Mouse (Mus musculus): ENCODE measurements around the gene Cope. TPM values are rescaled to one million over a fixed set of nuclear protein-coding genes. Genes with fewer than 3 reads are reported as not detected.

Cope gene
- 1.3 TPM for polyA plus RNA-seq (2014; fragmentation: Illumina TruSeq; extraction: RNeasy Lipid Tissue Mini Kit (QIAGEN cat#74804); ENCODE audit: low read depth, low replicate concordance)

DNA sequence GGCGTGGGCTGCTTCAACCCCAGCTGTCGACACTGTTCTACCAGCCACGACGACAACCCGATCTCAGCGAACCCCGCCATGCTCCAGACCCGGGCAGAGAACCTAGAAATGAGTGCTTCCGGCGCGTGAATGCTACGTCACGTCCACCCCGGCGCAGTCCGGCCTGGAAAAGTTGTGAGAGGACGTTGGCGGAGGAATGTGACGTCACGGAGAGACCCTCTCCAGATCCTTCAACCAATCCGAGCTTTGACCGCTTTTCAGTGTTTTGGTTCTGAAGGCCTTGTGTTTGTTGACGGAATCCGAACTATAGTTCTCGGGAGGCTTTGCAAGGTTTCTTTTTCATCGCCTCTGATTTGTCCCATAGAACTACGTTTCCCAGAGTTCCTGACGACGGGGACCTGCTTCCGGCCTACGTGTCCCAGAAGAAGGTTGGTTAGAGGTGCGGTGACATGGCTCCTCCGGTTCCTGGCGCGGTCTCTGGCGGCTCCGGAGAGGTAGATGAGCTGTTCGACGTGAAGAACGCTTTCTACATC is at the start of gene Cope, which contains the start of gene Ddx49:
TSS of gene Cope (plus strand) at position 161 of the 533 bp plus-strand sequence.
TSS of gene Ddx49 (minus strand) at position 132 of the 533 bp plus-strand sequence.

DNA sequence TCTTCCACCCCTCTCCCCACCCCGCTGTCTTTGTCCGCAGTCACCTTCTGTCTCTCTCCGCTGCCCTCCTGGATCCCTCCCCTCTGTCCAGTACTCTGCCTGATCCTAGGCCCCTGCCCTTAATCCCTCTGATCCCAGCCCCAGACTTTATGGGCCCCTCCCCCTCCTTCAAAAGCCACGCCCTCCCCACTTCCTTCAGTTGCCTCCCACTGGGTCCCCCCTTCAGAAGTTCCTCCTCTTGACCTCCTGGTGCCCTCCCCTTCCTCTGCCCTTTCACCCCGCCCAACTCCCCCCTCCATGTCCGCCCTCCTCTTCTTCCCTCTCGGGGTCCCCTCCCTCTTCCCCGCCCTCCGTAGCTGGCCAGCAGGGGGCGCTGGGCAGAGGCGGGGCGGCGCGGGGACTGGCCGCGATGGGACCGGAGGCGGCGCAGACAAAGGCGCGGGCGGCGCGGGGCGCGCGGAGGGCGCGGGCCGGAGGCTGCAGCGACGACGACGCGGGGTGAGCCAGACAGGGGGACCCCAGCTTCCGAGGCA is 19.6 kb upstream of the Cope start, which contains the start of gene Homer3:
TSS of gene Homer3 (plus strand) at position 225 of the 533 bp plus-strand sequence.

DNA sequence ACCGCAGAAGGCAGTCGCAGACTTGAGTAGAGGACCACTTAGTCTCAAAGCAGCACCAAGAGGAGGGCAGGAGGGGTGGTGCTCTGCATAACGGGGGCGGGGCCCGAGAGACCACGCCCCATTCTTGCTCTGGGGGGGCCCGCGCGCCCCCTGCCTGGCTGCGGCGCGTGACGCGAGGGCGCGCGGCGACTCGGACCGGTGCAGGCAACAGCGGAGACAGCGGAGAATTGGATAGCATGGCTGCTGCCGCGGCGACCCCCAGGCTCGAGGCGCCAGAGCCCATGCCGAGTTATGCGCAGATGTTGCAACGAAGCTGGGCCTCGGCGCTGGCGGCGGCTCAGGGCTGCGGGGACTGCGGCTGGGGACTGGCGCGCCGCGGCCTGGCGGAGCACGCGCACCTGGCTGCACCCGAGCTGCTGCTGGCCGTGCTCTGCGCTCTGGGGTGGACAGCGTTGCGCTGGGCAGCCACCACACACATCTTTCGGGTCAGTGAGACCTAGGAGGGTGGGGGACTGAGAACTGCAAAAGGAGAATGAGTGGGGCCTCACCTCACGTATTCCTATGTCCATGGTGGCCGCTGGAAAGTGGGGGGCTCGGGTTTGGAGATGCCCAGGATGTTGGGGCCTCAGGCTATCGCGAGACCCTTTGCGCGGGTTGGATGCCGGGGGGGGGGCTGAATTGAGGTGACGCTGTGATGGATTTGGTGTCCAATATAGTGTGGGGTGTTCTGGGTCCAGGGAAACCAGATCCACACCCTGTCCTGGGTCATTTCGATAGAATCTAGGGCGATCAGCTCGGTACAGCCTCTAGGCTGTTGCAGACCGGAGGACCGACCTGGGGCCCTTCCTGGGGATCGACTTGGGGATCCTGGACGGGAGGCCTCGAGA is 13.5 kb downstream of the Cope start, which contains the start of gene Cers1:
TSS of gene Cers1 (plus strand) at position 152 of the 887 bp plus-strand sequence.

DNA sequence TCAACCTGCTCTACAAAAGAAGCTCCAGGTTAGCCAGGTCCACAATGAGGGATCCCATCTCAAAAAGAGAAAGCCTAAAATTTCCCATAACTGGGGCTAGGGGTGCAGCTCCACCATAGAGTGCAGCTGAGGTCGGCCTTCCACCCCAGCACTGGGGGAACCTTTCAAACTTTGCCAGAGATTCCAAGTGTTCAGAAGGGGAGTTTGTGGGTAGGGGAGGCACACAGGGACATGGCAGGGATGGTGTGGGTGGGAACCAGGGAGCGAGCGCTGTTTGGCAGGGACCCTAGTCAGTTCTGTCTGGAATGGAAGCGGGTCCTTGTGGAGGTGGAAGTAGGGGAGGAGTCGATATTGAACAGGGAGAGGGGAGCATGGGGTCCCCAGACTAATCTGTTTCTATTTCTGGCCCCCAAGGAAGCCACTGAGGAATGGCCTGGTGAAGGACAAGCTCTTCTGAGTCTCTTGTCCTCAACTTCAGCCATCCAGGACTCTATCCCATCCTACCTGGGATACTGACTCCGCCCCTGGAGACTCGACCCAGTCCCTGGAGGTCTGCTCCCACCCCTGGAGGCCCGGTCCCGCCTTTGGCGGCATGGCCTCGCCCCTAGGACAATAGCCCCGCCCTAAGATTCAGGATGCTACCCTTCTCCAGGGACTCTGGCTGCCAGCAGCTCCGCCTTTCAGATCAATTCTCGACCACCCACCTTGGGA is 27.0 kb downstream of the Cope start, which contains the start of gene Gdf1:
TSS of gene Gdf1 (plus strand) at position 694 of the 711 bp plus-strand sequence.

DNA sequence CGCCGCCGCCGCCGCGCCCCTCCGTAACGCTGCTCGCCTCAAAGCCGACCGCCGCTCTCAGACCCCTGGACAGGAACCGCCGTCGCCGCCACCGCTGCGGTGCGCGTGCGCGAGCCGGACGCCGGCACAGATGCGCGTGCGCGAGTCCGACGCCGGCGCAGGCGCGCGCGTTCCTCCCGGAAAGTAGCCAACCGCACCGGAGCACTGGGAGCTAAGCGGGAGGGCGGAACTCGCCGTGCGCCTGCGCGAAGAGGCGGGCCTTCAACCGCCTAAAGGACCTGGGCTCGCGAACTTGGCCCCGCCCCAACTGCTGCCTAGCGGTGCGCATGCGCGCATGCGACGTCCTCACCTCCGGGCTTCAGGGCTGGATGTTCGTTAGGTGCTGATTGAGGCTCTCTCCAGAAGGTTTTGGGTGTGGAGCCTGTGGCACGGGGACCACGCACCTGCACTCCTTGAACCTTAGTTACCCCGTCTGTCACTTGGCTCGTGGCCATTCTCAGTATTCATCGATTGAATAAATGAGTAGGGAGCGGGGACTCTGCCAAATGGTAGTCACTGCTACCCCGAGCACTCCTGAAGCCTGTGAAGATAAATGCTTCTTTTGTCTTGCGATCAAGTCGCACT is 51.0 kb downstream of the Cope start, which contains the start of gene Upf1:
TSS of gene Upf1 (minus strand) at position 85 of the 624 bp plus-strand sequence.

Other genes with a start within 250 kb of the Cope start
- 2.1 TPM for gene Tm6sf2, start 229.6 kb upstream of the Cope start, polyA plus RNA-seq (2014; fragmentation: Illumina TruSeq; extraction: RNeasy Lipid Tissue Mini Kit (QIAGEN cat#74804); ENCODE audit: low read depth, low replicate concordance)
- not detected for gene Hapln4, start 219.1 kb upstream of the Cope start, polyA plus RNA-seq (2014; fragmentation: Illumina TruSeq; extraction: RNeasy Lipid Tissue Mini Kit (QIAGEN cat#74804); ENCODE audit: low read depth, low replicate concordance)
- gene Ncan, start 181.6 kb upstream of the Cope start, polyA plus RNA-seq (2014; fragmentation: Illumina TruSeq; extraction: RNeasy Lipid Tissue Mini Kit (QIAGEN cat#74804); ENCODE audit: low read depth, low replicate concordance) = not detected
- gene Nr2c2ap, start 171.2 kb upstream of the Cope start, polyA plus RNA-seq (2014; fragmentation: Illumina TruSeq; extraction: RNeasy Lipid Tissue Mini Kit (QIAGEN cat#74804); ENCODE audit: low read depth, low replicate concordance) = 1.4 TPM
- gene Rfxank, start 163.4 kb upstream of the Cope start, polyA plus RNA-seq (2014; fragmentation: Illumina TruSeq; extraction: RNeasy Lipid Tissue Mini Kit (QIAGEN cat#74804); ENCODE audit: low read depth, low replicate concordance) = 1.4 TPM
- gene Borcs8, start 163.0 kb upstream of the Cope start, polyA plus RNA-seq (2014; fragmentation: Illumina TruSeq; extraction: RNeasy Lipid Tissue Mini Kit (QIAGEN cat#74804); ENCODE audit: low read depth, low replicate concordance) = 6.0 TPM
- gene Mef2b, start 162.8 kb upstream of the Cope start, polyA plus RNA-seq (2014; fragmentation: Illumina TruSeq; extraction: RNeasy Lipid Tissue Mini Kit (QIAGEN cat#74804); ENCODE audit: low read depth, low replicate concordance) = not detected
- 4.3 TPM for gene Tmem161a, start 130.2 kb upstream of the Cope start, polyA plus RNA-seq (2014; fragmentation: Illumina TruSeq; extraction: RNeasy Lipid Tissue Mini Kit (QIAGEN cat#74804); ENCODE audit: low read depth, low replicate concordance)
- gene Slc25a42, start 90.2 kb upstream of the Cope start, polyA plus RNA-seq (2014; fragmentation: Illumina TruSeq; extraction: RNeasy Lipid Tissue Mini Kit (QIAGEN cat#74804); ENCODE audit: low read depth, low replicate concordance) = 2.3 TPM
- gene Sugp2, start 68.3 kb upstream of the Cope start, polyA plus RNA-seq (2014; fragmentation: Illumina TruSeq; extraction: RNeasy Lipid Tissue Mini Kit (QIAGEN cat#74804); ENCODE audit: low read depth, low replicate concordance) = 7.2 TPM
- 0.79 TPM for gene Armc6, start 68.1 kb upstream of the Cope start, polyA plus RNA-seq (2014; fragmentation: Illumina TruSeq; extraction: RNeasy Lipid Tissue Mini Kit (QIAGEN cat#74804); ENCODE audit: low read depth, low replicate concordance)
- not detected for gene Homer3, start 19.7 kb upstream of the Cope start, polyA plus RNA-seq (2014; fragmentation: Illumina TruSeq; extraction: RNeasy Lipid Tissue Mini Kit (QIAGEN cat#74804); ENCODE audit: low read depth, low replicate concordance)
- gene Ddx49, start within 50 bp of the Cope start, polyA plus RNA-seq (2014; fragmentation: Illumina TruSeq; extraction: RNeasy Lipid Tissue Mini Kit (QIAGEN cat#74804); ENCODE audit: low read depth, low replicate concordance) = 5.1 TPM
- gene Cers1, start 13.3 kb downstream of the Cope start, polyA plus RNA-seq (2014; fragmentation: Illumina TruSeq; extraction: RNeasy Lipid Tissue Mini Kit (QIAGEN cat#74804); ENCODE audit: low read depth, low replicate concordance) = not detected
- not detected for gene Gdf1, start 27.3 kb downstream of the Cope start, polyA plus RNA-seq (2014; fragmentation: Illumina TruSeq; extraction: RNeasy Lipid Tissue Mini Kit (QIAGEN cat#74804); ENCODE audit: low read depth, low replicate concordance)
- gene Upf1, start 50.8 kb downstream of the Cope start, polyA plus RNA-seq (2014; fragmentation: Illumina TruSeq; extraction: RNeasy Lipid Tissue Mini Kit (QIAGEN cat#74804); ENCODE audit: low read depth, low replicate concordance) = 3.8 TPM
- gene Comp, start 71.0 kb downstream of the Cope start, polyA plus RNA-seq (2014; fragmentation: Illumina TruSeq; extraction: RNeasy Lipid Tissue Mini Kit (QIAGEN cat#74804); ENCODE audit: low read depth, low replicate concordance) = not detected
- 2.8 TPM for gene Crtc1, start 137.1 kb downstream of the Cope start, polyA plus RNA-seq (2014; fragmentation: Illumina TruSeq; extraction: RNeasy Lipid Tissue Mini Kit (QIAGEN cat#74804); ENCODE audit: low read depth, low replicate concordance)
- 2.3 TPM for gene Klhl26, start 174.4 kb downstream of the Cope start, polyA plus RNA-seq (2014; fragmentation: Illumina TruSeq; extraction: RNeasy Lipid Tissue Mini Kit (QIAGEN cat#74804); ENCODE audit: low read depth, low replicate concordance)
- gene Tmem59l, start 184.8 kb downstream of the Cope start, polyA plus RNA-seq (2014; fragmentation: Illumina TruSeq; extraction: RNeasy Lipid Tissue Mini Kit (QIAGEN cat#74804); ENCODE audit: low read depth, low replicate concordance) = not detected
- not detected for gene Crlf1, start 190.6 kb downstream of the Cope start, polyA plus RNA-seq (2014; fragmentation: Illumina TruSeq; extraction: RNeasy Lipid Tissue Mini Kit (QIAGEN cat#74804); ENCODE audit: low read depth, low replicate concordance)
- gene Rex1bd, start 204.2 kb downstream of the Cope start, polyA plus RNA-seq (2014; fragmentation: Illumina TruSeq; extraction: RNeasy Lipid Tissue Mini Kit (QIAGEN cat#74804); ENCODE audit: low read depth, low replicate concordance) = 2.6 TPM
- 2.6 TPM for gene Uba52, start 208.3 kb downstream of the Cope start, polyA plus RNA-seq (2014; fragmentation: Illumina TruSeq; extraction: RNeasy Lipid Tissue Mini Kit (QIAGEN cat#74804); ENCODE audit: low read depth, low replicate concordance)
- 8.5 TPM for gene Fkbp8, start 225.2 kb downstream of the Cope start, polyA plus RNA-seq (2014; fragmentation: Illumina TruSeq; extraction: RNeasy Lipid Tissue Mini Kit (QIAGEN cat#74804); ENCODE audit: low read depth, low replicate concordance)
- gene Kxd1, start 225.4 kb downstream of the Cope start, polyA plus RNA-seq (2014; fragmentation: Illumina TruSeq; extraction: RNeasy Lipid Tissue Mini Kit (QIAGEN cat#74804); ENCODE audit: low read depth, low replicate concordance) = 9.0 TPM
- gene Ell, start 236.9 kb downstream of the Cope start, polyA plus RNA-seq (2014; fragmentation: Illumina TruSeq; extraction: RNeasy Lipid Tissue Mini Kit (QIAGEN cat#74804); ENCODE audit: low read depth, low replicate concordance) = 0.98 TPM

Data from sigmoid colon, adult 10 weeks (tissue).